Mouse (Mus musculus) heart, embryonic 16.5 days (tissue): ENCODE measurements around the gene Lrguk. TPM values are rescaled to one million over a fixed set of nuclear protein-coding genes. Genes with fewer than 3 reads are reported as not detected.

Experiments
- ATAC-seq: fragments of 200-750 bp; cut with Nextera tagmentation; replicated peaks from 2 replicates; pipeline ENCODE4 v1.8.0; 2017; ENCODE audit warnings: moderate number of reproducible peaks; ENCODE audit not compliant: insufficient read depth, low FRiP score; ENCODE audit errors: extremely low read depth
- H3K27ac ChIP-seq: fragments of 300-500 bp; sonication (generic); 2 replicates; pipeline ENCODE4 v1.5.1; 2014; ENCODE audit warnings: mild to moderate bottlenecking, low read length, control low read depth, moderate library complexity
- H3K27me3 ChIP-seq: fragments of 300-500 bp; sonication (generic); 2 replicates; pipeline ENCODE4 v1.6.1; 2014; ENCODE audit warnings: low read length, mixed read lengths; ENCODE audit not compliant: control insufficient read depth, insufficient read depth
- H3K36me3 ChIP-seq: fragments of 300-500 bp; sonication (generic); 2 replicates; pipeline ENCODE4 v1.6.1; 2014; ENCODE audit not compliant: control insufficient read depth, insufficient read depth
- H3K4me1 ChIP-seq: fragments of 300-500 bp; sonication (generic); 2 replicates; pipeline ENCODE4 v1.6.1; 2014; ENCODE audit warnings: low read length, mixed read lengths; ENCODE audit not compliant: control insufficient read depth, insufficient read depth
- H3K4me2 ChIP-seq: fragments of 300-500 bp; sonication (generic); 2 replicates; pipeline ENCODE4 v1.6.1; 2014; ENCODE audit warnings: low read depth, mild to moderate bottlenecking, control low read depth, low read length
- H3K4me3 ChIP-seq: fragments of 300-500 bp; sonication (generic); 2 replicates; pipeline ENCODE4 v1.5.1; 2014; ENCODE audit warnings: mild to moderate bottlenecking, control low read depth, low read length
- H3K9ac ChIP-seq: fragments of 300-500 bp; sonication (generic); 2 replicates; pipeline ENCODE4 v1.6.1; 2014; ENCODE audit warnings: low read length, control low read depth
- H3K9me3 ChIP-seq: fragments of 300-500 bp; sonication (generic); replicated peaks from 2 replicates; pipeline ENCODE4 v1.6.1; 2016; ENCODE audit warnings: low read length; ENCODE audit not compliant: control insufficient read depth
- WGBS: fragments of 180-500 bp; shearing (Covaris S2); extraction: QIAGEN DNeasy Blood & Tissue Kit; methylation state at CpG from one replicate; pipeline ENCODE4 v1.1.7; 2014; 5-methylcytosine and 5-hydroxymethylcytosine counted together
- polyA plus RNA-seq: library from polyadenylated mRNA; unstranded; fragments of >200 nt; fragmentation: Nextera tagmentation; extraction: Ambion mirVana; gene quantifications from 2 replicates; pipeline ENCODE4 v1.2.1, GENCODE M21; 2015

Lrguk gene
- polyA plus RNA-seq, 1 experiment from 2014 or later, result 0.35 TPM

- Histone ChIP-seq H3K4me1 (peaks cover 14% of the 10 kb centered on the region), H3K36me3 (peaks cover 47% of the 10 kb centered on the region), H3K9ac (no peak overlapping the region), H3K9me3 (no peaks in the 10 kb centered on the region), H3K4me3 (no peak overlapping the region), H3K4me2 (no peak overlapping the region), H3K27me3 (no peaks in the 10 kb centered on the region), H3K27ac (no peak overlapping the region)
- WGBS, result 46% methylated on average over 23 of the region's 23 CpGs
- 0 out of 2 replicates have a peak, but pooled peaks have one; percentile 14 for ATAC-seq
Measured at GRCm38 (mm10) chr6:34159998-34160815, 131.0 kb downstream of the Lrguk start.

- no peaks in the 10 kb centered on the region for H3K9me3 ChIP-seq
- H3K27ac ChIP-seq, result no peak overlapping the region
- peaks cover 53% of the 10 kb centered on the region for H3K36me3 ChIP-seq
- H3K4me3 ChIP-seq, result no peak overlapping the region
- WGBS, result 77% methylated on average over 7 of the region's 7 CpGs
- H3K4me2 ChIP-seq, result no peak overlapping the region
- no peaks in the 10 kb centered on the region for H3K27me3 ChIP-seq
- no peak for ATAC-seq
- no peak overlapping the region for H3K9ac ChIP-seq
- H3K4me1 ChIP-seq, result peaks cover 8% of the 10 kb centered on the region
Measured at GRCm38 (mm10) chr6:34160816-34161310, 131.6 kb downstream of the Lrguk start.

- peaks cover 57% of the 10 kb centered on the region for H3K36me3 ChIP-seq
- H3K4me1 ChIP-seq, result peaks cover 8% of the 10 kb centered on the region
- no peak overlapping the region for H3K27ac ChIP-seq
- no peaks in the 10 kb centered on the region for H3K9me3 ChIP-seq
- ATAC-seq, result no peak
- no peak overlapping the region for H3K4me3 ChIP-seq
- WGBS, result 81% methylated on average over 7 of the region's 7 CpGs
- H3K4me2 ChIP-seq, result no peak overlapping the region
- H3K27me3 ChIP-seq, result no peaks in the 10 kb centered on the region
- H3K9ac ChIP-seq, result no peak overlapping the region
Measured at GRCm38 (mm10) chr6:34161511-34161910, 132.3 kb downstream of the Lrguk start.

GRCm38 (mm10) chr6:34162607-34163006 is 133.4 kb downstream of the Lrguk start:
- Histone ChIP-seq H3K27ac (no peak overlapping the region), H3K4me2 (no peak overlapping the region), H3K36me3 (peaks cover 60% of the 10 kb centered on the region), H3K9ac (no peak overlapping the region), H3K4me1 (peaks cover 6% of the 10 kb centered on the region), H3K9me3 (no peaks in the 10 kb centered on the region), H3K27me3 (no peaks in the 10 kb centered on the region), H3K4me3 (no peak overlapping the region)
- 85% methylated on average over 2 of the region's 2 CpGs for WGBS
- ATAC-seq, result no peak

- no peak for ATAC-seq
- 76% methylated on average over 9 of the region's 9 CpGs for WGBS
- H3K9ac ChIP-seq, result no peak overlapping the region
- no peaks in the 10 kb centered on the region for H3K9me3 ChIP-seq
- no peak overlapping the region for H3K4me3 ChIP-seq
- H3K4me1 ChIP-seq, result peaks cover 6% of the 10 kb centered on the region
- no peak overlapping the region for H3K27ac ChIP-seq
- H3K4me2 ChIP-seq, result no peak overlapping the region
- peaks cover 56% of the 10 kb centered on the region for H3K36me3 ChIP-seq
- no peaks in the 10 kb centered on the region for H3K27me3 ChIP-seq
Measured at GRCm38 (mm10) chr6:34163014-34163413, 133.8 kb downstream of the Lrguk start.

GRCm38 (mm10) chr6:34168834-34169233 is 139.6 kb downstream of the Lrguk start:
- 75% methylated on average over 3 of the region's 3 CpGs for WGBS
- H3K9me3 ChIP-seq, result no peaks in the 10 kb centered on the region
- ATAC-seq, result no peak
- peaks cover 17% of the 10 kb centered on the region for H3K4me1 ChIP-seq
- H3K4me2 ChIP-seq, result no peak overlapping the region
- H3K4me3 ChIP-seq, result no peak overlapping the region
- no peaks in the 10 kb centered on the region for H3K27me3 ChIP-seq
- no peak overlapping the region for H3K9ac ChIP-seq
- H3K36me3 ChIP-seq, result peaks cover 25% of the 10 kb centered on the region
- no peak overlapping the region for H3K27ac ChIP-seq

GRCm38 (mm10) chr6:34170844-34171494 is 141.7 kb downstream of the Lrguk start:
- H3K9me3 ChIP-seq, result no peaks in the 10 kb centered on the region

GRCm38 (mm10) chr6:34171748-34172457 is 142.7 kb downstream of the Lrguk start:
- WGBS, result 87% methylated on average over 12 of the region's 12 CpGs

More at GRCm38 (mm10) chr6:34170844-34171494, 141.7 kb downstream of the Lrguk start:
- Histone ChIP-seq H3K27ac (peak overlapping the region; percentile 43), H3K4me1 (peaks cover 21% of the 10 kb centered on the region), H3K4me2 (peak overlapping the region; percentile 24; the same call in 1 of the 2 replicates), H3K27me3 (no peaks in the 10 kb centered on the region), H3K4me3 (no peak overlapping the region), H3K36me3 (peaks cover 14% of the 10 kb centered on the region), H3K9ac (no peak overlapping the region)
- 42% methylated on average over 7 of the region's 7 CpGs for WGBS
- ATAC-seq, result no peak

More at GRCm38 (mm10) chr6:34171748-34172457, 142.7 kb downstream of the Lrguk start:
- no peaks in the 10 kb centered on the region for H3K27me3 ChIP-seq
- H3K9ac ChIP-seq, result no peak overlapping the region
- H3K9me3 ChIP-seq, result no peaks in the 10 kb centered on the region
- no peak for ATAC-seq
- H3K4me2 ChIP-seq, result no peak overlapping the region
- no peak overlapping the region for H3K27ac ChIP-seq
- H3K4me3 ChIP-seq, result no peak overlapping the region
- peaks cover 8% of the 10 kb centered on the region for H3K36me3 ChIP-seq
- peaks cover 25% of the 10 kb centered on the region for H3K4me1 ChIP-seq
